Mouse (Mus musculus) embryonic facial prominence, embryonic 14.5 days (tissue): ENCODE data around the gene Ptprk. TPM values are rescaled to one million over a fixed set of nuclear protein-coding genes. Genes with fewer than 3 reads are reported as not detected.

ENCODE experiments used
- ATAC-seq: fragments of 200-750 bp; cut with Nextera tagmentation; 2 replicates; pipeline ENCODE4 v1.8.0; 2017; ENCODE audit warnings: low read depth, moderate number of reproducible peaks, moderate TSS enrichment
- DNase-seq: peaks from one replicate; pipeline ENCODE4 v3.0.0-alpha.2; 2015; ENCODE audit warnings: low spot score
- H3K27ac ChIP-seq: fragments of 300-500 bp; sonication (generic); replicated peaks from 2 replicates; pipeline ENCODE4 v1.5.1; 2014; ENCODE audit warnings: low read depth, mild to moderate bottlenecking, low read length, moderate library complexity
- H3K27me3 ChIP-seq: fragments of 300-500 bp; sonication (generic); replicated peaks from 2 replicates; pipeline ENCODE4 v1.6.1; 2014; ENCODE audit warnings: low read length; ENCODE audit not compliant: control insufficient read depth, insufficient read depth
- H3K36me3 ChIP-seq: fragments of 300-500 bp; sonication (generic); 2 replicates; pipeline ENCODE4 v1.6.1; 2014; ENCODE audit warnings: low read length, mixed read lengths; ENCODE audit not compliant: control insufficient read depth, insufficient read depth
- H3K4me1 ChIP-seq: fragments of 300-500 bp; sonication (generic); 2 replicates; pipeline ENCODE4 v1.6.1; 2014; ENCODE audit warnings: antibody characterized with exemption, low read length; ENCODE audit not compliant: control insufficient read depth, insufficient read depth
- H3K4me2 ChIP-seq: fragments of 300-500 bp; sonication (generic); 2 replicates; pipeline ENCODE4 v1.6.1; 2014; ENCODE audit warnings: low read depth, mild to moderate bottlenecking, low read length, moderate library complexity, mixed read lengths
- H3K4me3 ChIP-seq: fragments of 300-500 bp; sonication (generic); 2 replicates; pipeline ENCODE4 v1.5.1; 2014; ENCODE audit warnings: low read depth, mild to moderate bottlenecking, low read length
- H3K9ac ChIP-seq: fragments of 300-500 bp; sonication (generic); 2 replicates; pipeline ENCODE4 v1.6.1; 2014; ENCODE audit warnings: low read depth, mild to moderate bottlenecking, low read length, moderate library complexity, mixed read lengths
- H3K9me3 ChIP-seq: fragments of 300-500 bp; sonication (generic); 2 replicates; pipeline ENCODE4 v1.6.1; 2016; ENCODE audit warnings: low read length; ENCODE audit not compliant: control insufficient read depth
- WGBS: fragments of 180-500 bp; shearing (Covaris S2); extraction: QIAGEN DNeasy Blood & Tissue Kit; methylation state at CpG from one replicate; pipeline ENCODE4 v1.1.7; 2014; 5-methylcytosine and 5-hydroxymethylcytosine counted together
- polyA plus RNA-seq: library from polyadenylated mRNA; unstranded; fragments of >200 nt; fragmentation: Nextera tagmentation; extraction: Ambion mirVana; gene quantifications from 2 replicates; pipeline ENCODE4 v1.2.1, GENCODE M21; 2014

Ptprk gene
- polyA plus RNA-seq, 1 experiment from 2014 or later, result 21.7 TPM

GRCm38 (mm10) chr10:28161306-28161705, 86.7 kb downstream of the Ptprk start:
- DNase-seq, result peak; percentile 54
- Histone ChIP-seq H3K36me3 (no peaks in the 10 kb centered on the region), H3K4me1 (no peaks in the 10 kb centered on the region), H3K4me3 (no peak overlapping the region), H3K27me3 (no peaks in the 10 kb centered on the region), H3K9ac (no peak overlapping the region), H3K9me3 (no peaks in the 10 kb centered on the region), H3K4me2 (no peak overlapping the region), H3K27ac (no peak overlapping the region)
- ATAC-seq, result no peak

GRCm38 (mm10) chr10:28164250-28164649, 89.6 kb downstream of the Ptprk start:
- H3K9ac ChIP-seq, result no peak overlapping the region
- ATAC-seq, result no peak

GRCm38 (mm10) chr10:28164746-28165145, 90.1 kb downstream of the Ptprk start:
- no peak for ATAC-seq
- DNase-seq, result no peak

More at GRCm38 (mm10) chr10:28164250-28164649, 89.6 kb downstream of the Ptprk start:
- H3K4me2 ChIP-seq, result no peak overlapping the region
- no peak overlapping the region for H3K4me3 ChIP-seq
- H3K9me3 ChIP-seq, result no peaks in the 10 kb centered on the region
- peak; percentile 62 for DNase-seq
- H3K36me3 ChIP-seq, result no peaks in the 10 kb centered on the region
- H3K27ac ChIP-seq, result no peak overlapping the region
- H3K4me1 ChIP-seq, result no peaks in the 10 kb centered on the region
- no peaks in the 10 kb centered on the region for H3K27me3 ChIP-seq

GRCm38 (mm10) chr10:28166610-28167009, 92.0 kb downstream of the Ptprk start:
- H3K36me3 ChIP-seq, result no peaks in the 10 kb centered on the region
- ATAC-seq (no peak), DNase-seq (no peak)
- WGBS, result 81% methylated on average over 1 of the region's 1 CpGs
- H3K9ac ChIP-seq, result no peak overlapping the region
- H3K4me2 ChIP-seq, result no peak overlapping the region
- no peaks in the 10 kb centered on the region for H3K27me3 ChIP-seq
- no peaks in the 10 kb centered on the region for H3K9me3 ChIP-seq
- no peaks in the 10 kb centered on the region for H3K4me1 ChIP-seq
- no peak overlapping the region for H3K27ac ChIP-seq
- no peak overlapping the region for H3K4me3 ChIP-seq

More at GRCm38 (mm10) chr10:28164746-28165145, 90.1 kb downstream of the Ptprk start:
- H3K4me2 ChIP-seq, result no peak overlapping the region
- H3K27ac ChIP-seq, result no peak overlapping the region
- H3K4me1 ChIP-seq, result no peaks in the 10 kb centered on the region
- H3K9ac ChIP-seq, result no peak overlapping the region
- no peak overlapping the region for H3K4me3 ChIP-seq
- no peaks in the 10 kb centered on the region for H3K27me3 ChIP-seq
- no peaks in the 10 kb centered on the region for H3K9me3 ChIP-seq
- no peaks in the 10 kb centered on the region for H3K36me3 ChIP-seq

GRCm38 (mm10) chr10:28167097-28167496, 92.5 kb downstream of the Ptprk start:
- 32% methylated on average over 2 of the region's 2 CpGs for WGBS
- no peak overlapping the region for H3K4me2 ChIP-seq

GRCm38 (mm10) chr10:28171196-28171595, 96.6 kb downstream of the Ptprk start:
- ATAC-seq (no peak), DNase-seq (no peak)
- no peaks in the 10 kb centered on the region for H3K9me3 ChIP-seq
- no peaks in the 10 kb centered on the region for H3K36me3 ChIP-seq
- H3K4me2 ChIP-seq, result no peak overlapping the region
- H3K4me3 ChIP-seq, result no peak overlapping the region
- no peak overlapping the region for H3K9ac ChIP-seq
- no peaks in the 10 kb centered on the region for H3K27me3 ChIP-seq
- no peaks in the 10 kb centered on the region for H3K4me1 ChIP-seq
- no peak overlapping the region for H3K27ac ChIP-seq
- 90% methylated on average over 1 of the region's 1 CpGs for WGBS

More at GRCm38 (mm10) chr10:28167097-28167496, 92.5 kb downstream of the Ptprk start:
- no peak overlapping the region for H3K9ac ChIP-seq
- DNase-seq (peak; percentile 58), ATAC-seq (no peak)
- no peaks in the 10 kb centered on the region for H3K36me3 ChIP-seq
- H3K27me3 ChIP-seq, result no peaks in the 10 kb centered on the region
- no peak overlapping the region for H3K4me3 ChIP-seq
- H3K27ac ChIP-seq, result no peak overlapping the region
- H3K9me3 ChIP-seq, result no peaks in the 10 kb centered on the region
- no peaks in the 10 kb centered on the region for H3K4me1 ChIP-seq

- H3K4me1 ChIP-seq, result no peaks in the 10 kb centered on the region
- 67% methylated on average over 4 of the region's 4 CpGs for WGBS
- no peaks in the 10 kb centered on the region for H3K27me3 ChIP-seq
- no peaks in the 10 kb centered on the region for H3K9me3 ChIP-seq
- no peak overlapping the region for H3K4me3 ChIP-seq
- no peaks in the 10 kb centered on the region for H3K36me3 ChIP-seq
- no peak for DNase-seq
- H3K4me2 ChIP-seq, result no peak overlapping the region
- no peak for ATAC-seq
- H3K9ac ChIP-seq, result no peak overlapping the region
- no peak overlapping the region for H3K27ac ChIP-seq
Measured at GRCm38 (mm10) chr10:28178876-28179275, 104.3 kb downstream of the Ptprk start.

GRCm38 (mm10) chr10:28182081-28182480, 107.5 kb downstream of the Ptprk start:
- ATAC-seq (no peak), DNase-seq (no peak)
- 92% methylated on average over 3 of the region's 3 CpGs for WGBS
- Histone ChIP-seq H3K9ac (no peak overlapping the region), H3K4me1 (peaks cover 16% of the 10 kb centered on the region), H3K4me2 (no peak overlapping the region), H3K27me3 (no peaks in the 10 kb centered on the region), H3K36me3 (no peaks in the 10 kb centered on the region), H3K9me3 (no peaks in the 10 kb centered on the region), H3K27ac (no peak overlapping the region), H3K4me3 (no peak overlapping the region)

GRCm38 (mm10) chr10:28184675-28185074, 110.1 kb downstream of the Ptprk start:
- Histone ChIP-seq H3K27ac (no peak overlapping the region), H3K9me3 (no peaks in the 10 kb centered on the region), H3K4me2 (no peak overlapping the region), H3K9ac (no peak overlapping the region), H3K36me3 (no peaks in the 10 kb centered on the region), H3K4me3 (no peak overlapping the region), H3K4me1 (peaks cover 16% of the 10 kb centered on the region), H3K27me3 (no peaks in the 10 kb centered on the region)
- WGBS, result 64% methylated on average over 6 of the region's 6 CpGs
- ATAC-seq (no peak), DNase-seq (no peak)
